Mouse (Mus musculus) ES-E14 (cell line): ENCODE measurements around the gene Olfr784.

ENCODE experiments used
- HCFC1 ChIP-seq: IDR thresholded peaks from 2 replicates; pipeline ENCODE4 v1.6.1; 2012; ENCODE audit warnings: low read length, inconsistent platforms, borderline replicate concordance; ENCODE audit not compliant: insufficient read depth
- MAFK ChIP-seq: IDR thresholded peaks from 2 replicates; pipeline ENCODE4 v1.6.1; 2014; ENCODE audit warnings: mild to moderate bottlenecking, low read depth, low read length, inconsistent platforms; ENCODE audit not compliant: insufficient read depth
- ZC3H11A ChIP-seq: IDR thresholded peaks from 2 replicates; pipeline ENCODE4 v1.6.1; 2012; ENCODE audit warnings: low read depth, mild to moderate bottlenecking, inconsistent platforms, low read length, borderline replicate concordance

DNA sequence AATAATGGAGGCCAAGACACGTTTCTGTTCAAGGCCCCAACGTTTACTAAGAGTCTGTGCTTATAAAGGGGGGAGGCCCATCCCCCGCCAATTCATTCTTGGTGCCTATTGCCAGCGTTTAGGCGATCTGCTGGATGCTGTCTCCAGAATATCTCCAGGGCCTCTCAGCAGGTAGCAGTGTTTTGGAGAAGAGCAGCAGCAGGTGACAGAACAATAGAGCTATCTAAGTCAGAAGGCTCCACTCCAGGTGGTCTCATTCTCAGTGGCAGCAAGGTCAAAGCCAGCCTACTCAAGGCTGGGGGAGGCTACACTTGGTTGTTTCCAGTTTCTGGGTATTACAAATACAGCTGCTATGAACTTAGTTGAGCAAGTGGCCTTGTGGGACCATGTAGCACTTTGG is 17.0 kb downstream of the Olfr784 start:
- TF ChIP-seq ZC3H11A (no peak), HCFC1 (no peak), MAFK (no peak)
